12 mouse cellular contexts compared by ENCODE assay signal in genomic region chr4:32326860-32327259, GRCm38 (mm10).
A peak's percentile ranks its signal among the peaks of the same experiment; 100 is the strongest.
DNase-seq lines count a peak whose midpoint lies in the region; ATAC-seq and TF ChIP-seq lines count a peak whose summit lies in the region.
"Had no signal": no experiment of that assay in that cellular context is flagged by ENCODE, and none has a peak within 500 bp of the region (broad histone marks: within the 10 kb centered on the region; RNA-seq: fewer than 3 reads in every experiment).

No protein-coding gene starts in this region.

- no peak for TF ChIP-seq POLR2A in thymus, adult 2 months (IDR thresholded peaks at IDR 0.05; ENCODE audit: control insufficient read depth, extremely low read depth, insufficient read depth, low read length, poor library complexity)

- peak overlapping the region; percentile 12; the same call in 1 of the 2 replicates for H3K4me2 ChIP-seq in forebrain, embryonic 15.5 days (replicated peaks)
- peak overlapping the region; percentile 25 for H3K4me2 ChIP-seq in midbrain, embryonic 12.5 days (replicated peaks)
- H3K4me2 ChIP-seq: limb, embryonic 15.5 days had no signal

- peaks cover 4% of the 10 kb centered on the region; the same call in 1 of the 2 replicates for H3K9me3 ChIP-seq in forebrain, embryonic 15.5 days
- H3K9me3 ChIP-seq in midbrain, embryonic 12.5 days = peaks cover 9% of the 10 kb centered on the region; the same call in 1 of the 2 replicates
- H3K9me3 ChIP-seq: limb, embryonic 15.5 days had no signal

- no peaks in the 10 kb centered on the region for H3K27me3 ChIP-seq in forebrain, embryonic 15.5 days
- no peaks in the 10 kb centered on the region for H3K27me3 ChIP-seq in midbrain, embryonic 12.5 days
- H3K27me3 ChIP-seq in thymus, adult 2 months (ENCODE audit: control insufficient read depth, insufficient read depth, low read length) = no peaks in the 10 kb centered on the region
- H3K27me3 ChIP-seq: limb, embryonic 15.5 days had no signal

- DNase-seq in embryo, embryonic 10 days (ENCODE audit: low spot score) = peak; percentile 34
- DNase-seq in embryo, embryonic 9.5 days (ENCODE audit: extremely low spot score) = no peak
- peak; percentile 17 for DNase-seq in brain, adult 2 months (ENCODE audit: low read depth, low spot score)
- DNase-seq in gastrocnemius, postnatal 10 days = no peak
- no peak for DNase-seq in testis, postnatal 14 days (ENCODE audit: low spot score)
- no peak for DNase-seq in thymus, adult 2 months
- DNase-seq: cerebellum, postnatal 10 days; kidney, adult 2 months had no signal

- no peak for TF ChIP-seq CTCF in thymus, adult 2 months (IDR thresholded peaks at IDR 0.05; ENCODE audit: borderline replicate concordance, control insufficient read depth, extremely low read depth, insufficient read depth, low read length, poor library complexity)

- peak; percentile 57; the same call in 1 of the 2 replicates for ATAC-seq in forebrain, embryonic 15.5 days (replicated peaks)
- ATAC-seq in midbrain, embryonic 12.5 days (ENCODE audit: low FRiP score, low read depth) = peak; percentile 84

- peaks cover 40% of the 10 kb centered on the region for H3K4me1 ChIP-seq in forebrain, embryonic 15.5 days
- H3K4me1 ChIP-seq in midbrain, embryonic 12.5 days = peaks cover 43% of the 10 kb centered on the region
- H3K4me1 ChIP-seq in thymus, adult 2 months (replicated peaks; ENCODE audit: control insufficient read depth, insufficient read depth, low read length) = peaks cover 6% of the 10 kb centered on the region; the same call in 1 of the 2 replicates

- peak overlapping the region; percentile 84 for H3K27ac ChIP-seq in forebrain, embryonic 15.5 days (replicated peaks)
- H3K27ac ChIP-seq in midbrain, embryonic 12.5 days (replicated peaks) = peak overlapping the region; percentile 88
- no peak overlapping the region for H3K27ac ChIP-seq in thymus, adult 2 months (ENCODE audit: control insufficient read depth, insufficient read depth, low read length)
- H3K27ac ChIP-seq: limb, embryonic 15.5 days had no signal

- no peak overlapping the region for H3K4me3 ChIP-seq in forebrain, embryonic 15.5 days
- H3K4me3 ChIP-seq in midbrain, embryonic 12.5 days = no peak overlapping the region
- H3K4me3 ChIP-seq in thymus, adult 2 months (ENCODE audit: control insufficient read depth, insufficient read depth, low read length) = no peak overlapping the region
- H3K4me3 ChIP-seq: erythroblast, embryonic 14.5 days; limb, embryonic 15.5 days had no signal

- 4% methylated on average over 3 of the region's 3 CpGs for WGBS in forebrain, embryonic 15.5 days
- WGBS in midbrain, embryonic 12.5 days = 10% methylated on average over 3 of the region's 3 CpGs
- 94% methylated on average over 3 of the region's 3 CpGs for WGBS in thymus, adult 2 months

- H3K9ac ChIP-seq in forebrain, embryonic 15.5 days (replicated peaks) = peak overlapping the region; percentile 25; the same call in 1 of the 2 replicates
- H3K9ac ChIP-seq in midbrain, embryonic 12.5 days (replicated peaks) = 0 out of 2 replicates have a peak overlapping the region, but pooled peaks have one; percentile 17
- H3K9ac ChIP-seq: limb, embryonic 15.5 days had no signal

- no peaks in the 10 kb centered on the region; the same call in 1 of the 2 replicates for H3K36me3 ChIP-seq in forebrain, embryonic 15.5 days
- peaks cover 8% of the 10 kb centered on the region; the same call in 1 of the 2 replicates for H3K36me3 ChIP-seq in midbrain, embryonic 12.5 days
- no peaks in the 10 kb centered on the region for H3K36me3 ChIP-seq in thymus, adult 2 months (ENCODE audit: control insufficient read depth, insufficient read depth, low read length)
- H3K36me3 ChIP-seq: limb, embryonic 15.5 days had no signal

Comparison
In these comparisons a context has a peak if more than half of its experiments do, and no peak if none do; other contexts are left out.
1. DNase-seq: peak in embryo, embryonic 10 days (single experiment) and brain, adult 2 months (single experiment); none in embryo, embryonic 9.5 days (single experiment), gastrocnemius, postnatal 10 days (single experiment), testis, postnatal 14 days (single experiment) and thymus, adult 2 months (single experiment).